Mouse (Mus musculus) ES-E14 (cell line): Measurements from ENCODE around the gene 3110082I17Rik.

ENCODE experiments used
- CHD2 ChIP-seq: IDR thresholded peaks from 2 replicates; pipeline ENCODE4 v1.6.1; 2014; ENCODE audit warnings: mild to moderate bottlenecking, low read depth, low read length, inconsistent platforms
- MAFK ChIP-seq: IDR thresholded peaks from 2 replicates; pipeline ENCODE4 v1.6.1; 2014; ENCODE audit warnings: mild to moderate bottlenecking, low read depth, low read length, inconsistent platforms; ENCODE audit not compliant: insufficient read depth

GRCm38 (mm10) chr5:139402106-139402505 is 58.2 kb downstream of the 3110082I17Rik start:
- no peak for TF ChIP-seq MAFK
- no peak for TF ChIP-seq CHD2
